Mouse (Mus musculus): Measurements from ENCODE around the gene Prr5. TPM values are rescaled to one million over a fixed set of nuclear protein-coding genes. Genes with fewer than 3 reads are reported as not detected.

The Prr5 gene
- total RNA-seq, 2 experiments from 2014 or later = 4.3 to 6.2 TPM

- DNase-seq = no peak
Observed at GRCm38 (mm10) chr15:84657384-84658064, 11.9 kb upstream of the Prr5 start.

GRCm38 (mm10) chr15:84658655-84659054, 10.8 kb upstream of the Prr5 start:
- DNase-seq = no peak

GRCm38 (mm10) chr15:84659856-84660255, 9.6 kb upstream of the Prr5 start:
- no peak for DNase-seq

GRCm38 (mm10) chr15:84661274-84661673, 8.1 kb upstream of the Prr5 start:
- no peak for DNase-seq

- peak; percentile 64 to 74 for DNase-seq
Observed at GRCm38 (mm10) chr15:84662952-84663684, 6.3 kb upstream of the Prr5 start.

- no peak for DNase-seq
Observed at GRCm38 (mm10) chr15:84663685-84664060, 5.7 kb upstream of the Prr5 start.

- DNase-seq = no peak
Observed at GRCm38 (mm10) chr15:84664542-84665460, 4.6 kb upstream of the Prr5 start.

- DNase-seq = no peak
Observed at GRCm38 (mm10) chr15:84665662-84666061, 3.8 kb upstream of the Prr5 start.

GRCm38 (mm10) chr15:84666065-84666464, 3.4 kb upstream of the Prr5 start:
- DNase-seq = no peak

DNA sequence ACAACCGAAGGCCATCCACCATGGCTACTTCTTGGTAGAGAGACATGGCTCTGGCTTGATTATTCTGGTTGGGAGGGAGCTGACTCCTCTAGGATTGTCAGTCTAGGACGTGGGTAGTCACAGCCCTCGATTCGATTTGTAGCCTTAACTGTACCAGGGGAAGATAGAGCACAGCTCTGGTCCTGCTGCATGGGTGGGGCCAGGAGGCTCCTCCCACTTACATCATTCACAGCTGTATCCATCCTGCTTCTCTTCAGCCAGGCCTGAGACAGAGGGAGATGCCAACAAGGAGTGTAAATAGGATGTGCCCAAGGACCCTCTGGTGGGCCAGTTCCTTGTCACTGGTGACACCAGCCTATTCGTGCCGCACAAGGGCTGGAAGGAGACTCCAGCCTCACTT, 1.8 kb upstream of the Prr5 start:
- no peak for DNase-seq

DNA sequence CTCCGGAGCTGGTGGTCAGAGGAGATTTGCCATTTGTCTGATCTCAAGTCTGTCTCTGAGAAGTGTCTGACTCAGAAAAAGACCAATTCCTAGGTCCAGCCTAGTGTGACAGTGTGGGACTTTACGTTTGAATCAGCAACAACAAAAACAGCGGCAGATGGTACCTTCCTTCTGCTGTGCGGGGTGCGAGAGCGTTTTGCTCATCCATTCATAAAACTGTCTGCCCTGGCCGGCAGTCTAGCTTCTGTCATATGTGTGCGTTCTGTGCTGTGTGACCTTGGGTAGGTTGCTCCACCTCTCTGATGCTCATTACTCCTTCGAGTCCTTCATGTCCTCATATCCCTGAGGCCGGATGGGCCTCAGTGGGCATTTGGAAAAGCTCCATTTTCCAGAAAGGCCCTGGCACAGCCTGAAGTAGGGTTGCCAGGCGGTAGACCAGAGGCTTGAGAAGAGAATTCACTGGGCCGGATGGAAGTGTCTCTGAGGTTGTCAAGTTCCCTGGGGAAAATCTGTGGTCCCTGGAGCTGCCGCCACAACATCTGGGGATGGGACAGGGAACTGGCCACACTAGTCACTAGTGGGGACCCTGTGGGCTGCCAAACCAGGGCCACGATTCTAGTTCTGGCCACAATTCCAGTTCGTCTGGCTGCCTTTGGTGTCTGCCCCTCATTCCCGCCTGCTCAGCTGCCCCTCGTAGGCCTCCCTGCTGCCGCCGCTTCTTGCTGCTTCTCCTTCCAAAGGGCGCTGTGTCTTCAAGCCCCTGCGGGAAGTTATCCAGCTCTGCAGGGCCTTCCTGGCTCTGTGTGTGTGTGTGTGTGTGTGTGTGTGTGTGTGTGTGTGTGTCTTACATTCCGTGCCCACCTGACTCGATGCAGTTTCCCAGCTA, 594 bp downstream of the Prr5 start:
- DNase-seq = no peak

- DNase-seq = no peak
Observed at GRCm38 (mm10) chr15:84670657-84671055, 1.2 kb downstream of the Prr5 start.

GRCm38 (mm10) chr15:84671401-84672307, 2.2 kb downstream of the Prr5 start:
- peak; percentile 68 to 72 for DNase-seq

GRCm38 (mm10) chr15:84672308-84672615, 2.8 kb downstream of the Prr5 start:
- DNase-seq = no peak

GRCm38 (mm10) chr15:84672616-84673015, 3.2 kb downstream of the Prr5 start:
- peak in 1 of 2 experiments; percentile 52 for DNase-seq

DNA sequence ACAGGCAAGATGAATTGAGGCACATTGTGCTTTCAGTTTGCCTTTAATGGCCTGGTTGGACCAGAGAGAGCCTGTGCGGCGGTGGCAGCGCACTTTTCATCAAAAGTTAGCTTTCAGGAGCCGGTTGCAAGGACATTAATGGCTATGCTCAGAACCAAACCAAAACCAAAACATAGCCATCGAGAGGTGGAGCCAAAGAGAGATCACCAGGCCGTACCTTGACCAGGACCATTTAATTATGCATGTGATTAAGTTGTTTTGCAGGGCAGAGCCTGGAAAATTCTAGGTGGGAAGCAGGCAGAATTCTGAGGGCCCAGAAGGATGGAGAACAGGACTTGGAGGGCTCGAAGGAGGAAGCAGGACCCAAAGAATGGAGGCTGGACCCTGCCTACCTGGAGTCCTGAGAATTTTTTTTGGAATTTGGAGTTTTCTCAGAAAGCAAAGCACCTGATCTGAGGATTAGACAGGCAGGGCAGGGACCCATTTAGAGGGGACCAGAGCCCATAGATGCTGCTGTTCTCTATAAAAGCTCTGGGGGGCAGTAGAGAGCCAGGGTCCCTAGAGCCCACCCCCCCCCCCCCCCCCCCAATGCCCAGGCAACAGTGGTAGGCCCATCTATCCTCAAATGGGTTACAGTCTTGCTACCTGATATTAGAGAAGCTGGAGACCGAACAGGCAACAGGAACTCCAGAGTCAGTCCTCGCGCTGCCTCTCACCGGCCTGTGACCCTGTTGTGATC, 5.1 kb downstream of the Prr5 start:
- no peak for DNase-seq

GRCm38 (mm10) chr15:84675317-84675716, 5.9 kb downstream of the Prr5 start:
- no peak for DNase-seq

- no peak for DNase-seq
Observed at GRCm38 (mm10) chr15:84677943-84678342, 8.5 kb downstream of the Prr5 start.

DNA sequence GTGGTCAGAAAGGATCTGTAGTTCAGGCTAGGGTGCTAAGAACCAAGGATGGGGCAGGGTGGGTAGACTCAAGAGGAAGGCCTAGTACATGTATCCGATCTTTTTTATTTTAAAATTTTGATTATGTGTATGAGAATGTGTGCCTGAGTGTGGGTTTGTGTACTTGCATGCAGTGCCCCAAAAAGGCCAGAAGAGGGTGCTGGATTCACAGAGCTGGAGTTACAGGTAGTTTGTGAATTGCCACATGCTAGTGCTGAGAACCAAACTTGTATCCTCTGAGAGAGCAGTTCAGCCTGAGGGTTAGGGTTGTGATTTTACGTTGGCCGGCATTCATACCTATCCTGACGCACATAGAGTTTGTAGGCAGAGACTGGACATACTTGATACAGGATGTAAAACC, 9.7 kb downstream of the Prr5 start:
- DNase-seq = no peak

GRCm38 (mm10) chr15:84679794-84680193, 10.4 kb downstream of the Prr5 start:
- no peak for DNase-seq

All from heart, adult 18-20 months (tissue).